Mouse (Mus musculus) forebrain, embryonic 13.5 days (tissue): Measurements from ENCODE around the gene M1ap. TPM values are rescaled to one million over a fixed set of nuclear protein-coding genes. Genes with fewer than 3 reads are reported as not detected.

Experiments used
- ATAC-seq: fragments of 200-750 bp; cut with Nextera tagmentation; 2 replicates; pipeline ENCODE4 v1.8.0; 2017
- H3K27ac ChIP-seq: fragments of 300-500 bp; sonication (generic); 2 replicates; pipeline ENCODE4 v1.5.1; 2015; ENCODE audit warnings: inconsistent platforms, mild to moderate bottlenecking, moderate library complexity
- H3K27me3 ChIP-seq: fragments of 300-500 bp; sonication (generic); 2 replicates; pipeline ENCODE4 v1.6.1; 2015; ENCODE audit warnings: mild to moderate bottlenecking, inconsistent platforms
- H3K36me3 ChIP-seq: fragments of 300-500 bp; sonication (generic); 2 replicates; pipeline ENCODE4 v1.6.1; 2015; ENCODE audit warnings: mild to moderate bottlenecking, inconsistent platforms; ENCODE audit not compliant: poor library complexity, severe bottlenecking
- H3K4me1 ChIP-seq: fragments of 300-500 bp; sonication (generic); 2 replicates; pipeline ENCODE4 v1.6.1; 2015; ENCODE audit warnings: inconsistent platforms
- H3K4me2 ChIP-seq: fragments of 300-500 bp; sonication (generic); 2 replicates; pipeline ENCODE4 v1.6.1; 2015; ENCODE audit warnings: inconsistent platforms, mild to moderate bottlenecking, moderate library complexity
- H3K4me3 ChIP-seq: fragments of 300-500 bp; sonication (generic); 2 replicates; pipeline ENCODE4 v1.5.1; 2015; ENCODE audit warnings: mild to moderate bottlenecking, inconsistent platforms
- H3K9ac ChIP-seq: fragments of 300-500 bp; sonication (generic); 2 replicates; pipeline ENCODE4 v1.6.1; 2015; ENCODE audit warnings: mild to moderate bottlenecking, inconsistent platforms
- H3K9me3 ChIP-seq: fragments of 300-500 bp; sonication (generic); replicated peaks from 2 replicates; pipeline ENCODE4 v1.6.1; 2016; ENCODE audit warnings: inconsistent platforms
- WGBS: fragments of 180-500 bp; shearing (Covaris S2); methylation state at CpG from one replicate; pipeline ENCODE4 v1.1.7; 2015; 5-methylcytosine and 5-hydroxymethylcytosine counted together
- polyA plus RNA-seq: library from polyadenylated mRNA; unstranded; fragments of >200 nt; fragmentation: Nextera tagmentation; extraction: Ambion mirVana; gene quantifications from 2 replicates; pipeline ENCODE4 v1.2.1, GENCODE M21; 2015

The M1ap gene
- polyA plus RNA-seq, 1 experiment from 2014 or later, result not detected

DNA sequence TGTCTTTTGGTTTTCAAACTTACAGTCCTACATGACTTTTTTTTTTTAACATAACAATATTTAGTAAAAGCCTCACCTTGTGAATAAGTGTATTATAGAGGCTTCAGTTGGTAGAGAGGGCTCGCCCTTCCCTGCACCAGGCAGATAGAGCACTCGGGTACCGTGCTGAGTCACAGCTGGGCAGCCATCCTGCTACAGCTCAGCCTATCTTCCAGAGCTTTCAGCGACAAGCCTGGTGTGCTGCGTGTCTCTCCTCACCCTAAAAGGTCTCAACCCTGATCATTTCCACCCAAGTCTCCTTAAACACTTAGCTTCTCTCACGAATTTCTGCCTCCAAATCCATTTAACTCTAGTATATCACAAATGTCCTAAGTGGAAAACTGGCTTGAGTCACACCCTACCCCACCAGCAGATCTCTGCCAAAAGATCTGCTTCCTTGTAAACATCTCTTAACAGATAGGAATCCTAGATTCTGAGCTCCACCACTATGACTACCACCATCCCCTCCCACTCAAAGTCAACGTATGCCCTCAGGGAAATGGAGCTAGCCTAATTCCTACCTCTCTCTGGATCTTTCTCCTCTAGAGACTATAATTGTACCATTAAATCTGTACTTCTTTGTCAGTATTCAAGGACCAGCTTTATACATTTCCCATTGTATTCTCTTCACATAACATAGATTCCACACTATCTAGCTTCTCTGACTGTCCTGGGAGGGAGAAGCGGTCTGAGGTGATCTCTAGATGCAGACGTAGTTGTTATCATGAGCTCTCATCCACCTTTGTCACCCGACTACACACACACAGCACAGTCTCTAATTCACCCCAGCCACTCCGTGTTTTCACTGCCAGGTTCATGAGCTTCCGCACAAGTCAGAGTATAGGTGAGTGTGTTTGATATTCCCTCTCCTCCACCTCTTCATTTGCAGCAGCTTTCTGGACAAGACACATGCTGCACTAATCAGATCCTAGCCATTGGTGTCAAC lies 68.1 kb downstream of the M1ap start:
- no peaks in the 10 kb centered on the region for H3K4me1 ChIP-seq
- WGBS, result 76% methylated on average over 12 of the region's 12 CpGs
- no peak for ATAC-seq
- H3K27ac ChIP-seq, result no peak overlapping the region
- no peaks in the 10 kb centered on the region for H3K27me3 ChIP-seq
- H3K36me3 ChIP-seq, result no peaks in the 10 kb centered on the region
- no peak overlapping the region for H3K4me2 ChIP-seq
- no peaks in the 10 kb centered on the region for H3K9me3 ChIP-seq
- no peak overlapping the region for H3K4me3 ChIP-seq
- H3K9ac ChIP-seq, result no peak overlapping the region

DNA sequence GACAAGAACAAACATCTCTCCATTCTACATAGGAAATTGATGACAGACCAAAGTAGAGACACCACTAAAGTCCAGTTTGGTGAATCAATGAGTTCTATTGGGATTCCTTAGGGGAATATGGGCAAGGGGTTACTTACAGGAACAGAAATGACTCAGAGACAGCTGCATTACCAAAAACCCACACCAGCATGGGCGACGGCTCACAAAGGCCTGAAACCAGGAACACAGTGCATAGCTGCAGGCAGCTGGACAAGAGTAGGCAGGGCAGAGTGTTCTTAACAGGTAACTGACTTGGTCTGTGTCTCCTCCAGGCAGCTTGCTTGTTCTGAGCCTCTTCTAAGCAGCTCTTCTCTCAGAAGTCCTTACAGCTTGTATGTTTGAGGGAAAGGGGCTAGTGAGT lies 69.0 kb downstream of the M1ap start:
- ATAC-seq, result no peak

DNA sequence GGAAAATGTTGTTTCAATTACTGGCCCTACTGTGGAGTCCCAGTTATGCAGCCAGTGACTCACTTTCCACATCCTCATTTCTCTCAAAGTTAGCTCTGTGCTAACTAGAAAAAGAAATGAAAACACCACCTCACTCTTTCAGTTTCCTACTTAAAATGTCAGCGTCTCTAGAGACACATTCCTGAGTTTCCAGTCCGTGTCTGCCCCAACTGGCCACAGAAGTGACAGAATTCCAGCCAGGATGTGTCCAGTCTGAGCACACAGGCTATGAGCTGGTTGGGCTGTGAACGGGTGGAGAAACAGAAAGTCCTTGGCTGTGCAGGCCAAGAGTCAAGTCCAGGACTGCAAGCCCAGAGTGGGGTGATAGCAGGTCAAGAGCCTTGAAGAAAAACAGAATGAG lies 70.5 kb downstream of the M1ap start:
- 83% methylated on average over 3 of the region's 3 CpGs for WGBS
- H3K9me3 ChIP-seq, result no peaks in the 10 kb centered on the region
- H3K36me3 ChIP-seq, result no peaks in the 10 kb centered on the region
- H3K27me3 ChIP-seq, result no peaks in the 10 kb centered on the region
- H3K9ac ChIP-seq, result no peak overlapping the region
- no peak for ATAC-seq
- H3K4me1 ChIP-seq, result no peaks in the 10 kb centered on the region
- no peak overlapping the region for H3K27ac ChIP-seq
- H3K4me3 ChIP-seq, result no peak overlapping the region
- H3K4me2 ChIP-seq, result no peak overlapping the region

More for the DNA sequence above, 69.0 kb downstream of the M1ap start:
- WGBS, result 80% methylated on average over 2 of the region's 2 CpGs
- no peaks in the 10 kb centered on the region for H3K36me3 ChIP-seq
- H3K9me3 ChIP-seq, result no peaks in the 10 kb centered on the region
- H3K4me3 ChIP-seq, result no peak overlapping the region
- no peaks in the 10 kb centered on the region for H3K4me1 ChIP-seq
- H3K4me2 ChIP-seq, result no peak overlapping the region
- H3K27ac ChIP-seq, result no peak overlapping the region
- no peak overlapping the region for H3K9ac ChIP-seq
- H3K27me3 ChIP-seq, result no peaks in the 10 kb centered on the region

DNA sequence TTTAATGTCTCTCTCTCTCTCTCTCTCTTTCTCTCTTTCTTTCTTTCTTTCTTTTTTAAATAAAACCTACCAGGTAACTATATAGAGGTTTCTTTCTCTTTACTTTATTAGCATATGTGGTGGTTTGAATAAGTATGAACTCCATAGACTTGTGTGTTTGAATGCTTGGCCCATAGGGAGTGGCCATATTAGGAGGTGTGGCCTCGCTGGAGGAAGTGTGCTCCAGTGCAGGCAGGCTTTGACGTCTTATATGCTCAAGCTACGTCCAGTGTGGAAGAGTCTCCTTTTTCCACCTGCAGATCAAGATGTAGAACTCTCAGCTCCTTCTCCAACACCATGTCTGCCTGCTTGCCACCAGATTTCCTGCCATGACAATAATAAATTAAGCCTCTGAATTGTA lies 72.3 kb downstream of the M1ap start:
- Histone ChIP-seq H3K9me3 (no peaks in the 10 kb centered on the region), H3K4me2 (no peak overlapping the region), H3K27ac (no peak overlapping the region), H3K9ac (no peak overlapping the region), H3K4me3 (no peak overlapping the region), H3K27me3 (no peaks in the 10 kb centered on the region), H3K36me3 (no peaks in the 10 kb centered on the region), H3K4me1 (no peaks in the 10 kb centered on the region)
- no peak for ATAC-seq
- WGBS, result 71% methylated on average over 3 of the region's 3 CpGs

DNA sequence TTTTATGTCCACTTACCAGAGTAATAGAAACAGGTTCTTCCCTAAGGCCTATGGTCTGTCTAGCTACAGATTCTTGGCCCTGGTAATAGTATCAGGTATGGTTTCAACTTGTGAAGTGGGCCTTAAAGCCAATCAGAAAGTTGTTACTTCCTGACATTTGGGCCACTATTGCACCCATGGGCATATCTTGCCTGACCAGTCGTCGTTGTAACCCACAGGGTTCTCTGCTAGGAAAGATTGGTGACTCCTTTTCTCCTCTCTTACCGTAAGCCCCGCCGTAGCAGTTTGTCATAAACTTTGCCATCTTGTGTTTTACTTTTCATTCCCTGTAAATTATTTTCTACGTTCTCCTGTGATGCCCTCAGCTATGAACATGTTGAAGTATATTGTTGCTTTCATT lies 73.4 kb downstream of the M1ap start:
- no peak overlapping the region for H3K4me2 ChIP-seq
- no peaks in the 10 kb centered on the region for H3K9me3 ChIP-seq
- ATAC-seq, result no peak
- H3K36me3 ChIP-seq, result no peaks in the 10 kb centered on the region
- H3K27me3 ChIP-seq, result no peaks in the 10 kb centered on the region
- no peaks in the 10 kb centered on the region for H3K4me1 ChIP-seq
- H3K27ac ChIP-seq, result no peak overlapping the region
- no peak overlapping the region for H3K4me3 ChIP-seq
- 92% methylated on average over 6 of the region's 6 CpGs for WGBS
- no peak overlapping the region for H3K9ac ChIP-seq

DNA sequence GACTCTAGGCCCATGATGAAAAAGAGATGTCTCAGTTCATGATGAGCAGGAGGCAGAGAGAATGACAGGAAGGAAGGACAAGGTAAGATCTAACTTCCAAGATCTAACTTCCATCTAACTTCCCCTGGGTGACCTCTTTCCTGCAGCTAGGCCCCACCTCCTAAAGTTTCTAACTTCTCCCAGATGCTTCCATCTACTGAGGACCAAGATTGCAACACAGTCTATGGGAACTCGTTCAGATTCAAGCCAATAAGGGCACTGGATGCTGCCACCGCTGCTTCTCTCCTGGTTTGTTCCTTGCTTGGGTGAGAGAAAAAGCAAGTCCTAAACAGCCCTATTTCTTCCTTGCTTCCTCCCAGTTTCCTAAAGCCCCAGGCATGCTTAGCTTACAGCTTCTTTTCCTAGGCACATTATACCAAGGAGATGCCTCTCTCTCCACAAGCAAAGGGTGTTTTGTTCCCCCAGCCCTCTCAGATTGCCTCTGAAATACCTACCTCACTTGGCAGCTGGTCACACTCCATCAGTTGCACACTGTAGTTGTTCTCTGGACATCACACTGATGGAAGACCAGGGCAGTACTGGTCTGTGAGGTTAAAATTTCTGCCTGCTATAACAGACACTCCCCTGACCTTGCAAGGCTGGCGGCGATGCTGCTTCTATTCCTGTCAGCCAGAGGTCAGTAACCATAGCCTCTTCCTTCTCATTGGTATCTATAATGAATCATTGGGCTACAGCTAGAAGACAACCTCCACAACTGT lies 74.3 kb downstream of the M1ap start:
- Histone ChIP-seq H3K27me3 (no peaks in the 10 kb centered on the region), H3K9me3 (no peaks in the 10 kb centered on the region), H3K4me3 (no peak overlapping the region), H3K27ac (no peak overlapping the region), H3K9ac (no peak overlapping the region), H3K4me2 (no peak overlapping the region), H3K4me1 (no peaks in the 10 kb centered on the region), H3K36me3 (no peaks in the 10 kb centered on the region)
- 86% methylated on average over 4 of the region's 4 CpGs for WGBS
- no peak for ATAC-seq

DNA sequence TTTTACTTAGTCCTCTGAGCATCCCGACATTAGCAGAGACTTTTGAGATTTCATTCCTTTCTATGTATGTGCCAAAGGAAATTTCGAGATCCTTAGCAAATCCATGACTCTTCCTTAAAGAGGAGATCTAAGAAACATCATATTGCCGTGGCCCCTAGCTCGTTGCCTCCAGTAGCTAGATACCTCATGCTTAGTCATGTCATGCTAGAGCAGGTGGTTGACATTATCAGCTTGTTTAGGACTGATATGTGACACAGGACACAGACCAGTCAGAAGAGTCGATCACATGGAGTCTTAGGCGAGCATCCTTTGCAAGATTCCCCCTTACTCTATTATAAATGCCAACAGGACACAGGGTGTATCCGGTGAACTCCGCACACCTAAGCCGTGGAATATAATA lies 76.3 kb downstream of the M1ap start:
- H3K4me2 ChIP-seq, result no peak overlapping the region
- ATAC-seq, result no peak
- H3K27ac ChIP-seq, result no peak overlapping the region
- no peaks in the 10 kb centered on the region for H3K4me1 ChIP-seq
- H3K36me3 ChIP-seq, result no peaks in the 10 kb centered on the region
- H3K9me3 ChIP-seq, result no peaks in the 10 kb centered on the region
- 85% methylated on average over 9 of the region's 9 CpGs for WGBS
- H3K4me3 ChIP-seq, result no peak overlapping the region
- H3K9ac ChIP-seq, result no peak overlapping the region
- H3K27me3 ChIP-seq, result no peaks in the 10 kb centered on the region

DNA sequence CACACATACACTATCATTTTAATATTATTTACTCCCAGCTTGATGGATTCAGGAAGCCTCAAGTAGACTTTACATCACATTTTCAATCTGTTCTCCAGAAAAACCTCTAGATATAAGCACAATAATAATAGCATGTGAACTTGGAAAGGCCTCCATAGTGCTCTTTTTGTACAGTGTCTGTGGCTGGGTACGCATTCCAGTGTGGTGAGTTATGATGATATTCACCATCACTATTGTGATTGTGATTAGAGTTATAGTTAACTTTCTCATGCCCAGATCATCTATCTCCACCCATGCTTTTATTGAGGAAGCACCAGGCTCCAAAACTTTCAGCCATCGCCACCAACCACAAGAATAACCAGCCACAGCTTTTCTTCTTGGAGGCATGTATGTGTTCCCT lies 77.1 kb downstream of the M1ap start:
- no peak for ATAC-seq
- Histone ChIP-seq H3K9ac (no peak overlapping the region), H3K36me3 (no peaks in the 10 kb centered on the region), H3K9me3 (no peaks in the 10 kb centered on the region), H3K4me1 (no peaks in the 10 kb centered on the region), H3K4me3 (no peak overlapping the region), H3K27ac (no peak overlapping the region), H3K27me3 (0 out of 2 replicates have a peak, but pooled peaks cover 5% of the 10 kb centered on the region), H3K4me2 (no peak overlapping the region)
- WGBS, result 89% methylated on average over 2 of the region's 2 CpGs

DNA sequence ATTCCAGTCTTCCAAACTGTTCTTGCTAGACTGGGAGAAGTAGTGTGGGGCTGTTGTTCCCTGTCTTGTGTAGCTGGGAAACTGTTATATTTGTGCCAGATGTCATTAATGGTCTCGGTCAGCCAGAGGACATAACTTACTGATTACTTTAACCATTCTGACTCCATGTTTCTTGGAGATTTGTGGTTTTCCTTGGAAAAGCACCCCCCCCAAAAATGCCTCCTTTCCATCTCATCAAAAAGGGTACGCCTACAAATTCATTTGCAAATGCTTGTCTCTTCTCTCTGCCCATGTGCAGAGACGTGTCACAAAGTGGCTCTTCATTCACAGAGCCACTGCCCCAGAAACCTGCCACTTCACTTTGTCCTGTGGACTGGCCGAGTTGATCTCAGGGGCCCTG lies 77.7 kb downstream of the M1ap start:
- Histone ChIP-seq H3K4me3 (no peak overlapping the region), H3K4me1 (no peaks in the 10 kb centered on the region), H3K9me3 (no peaks in the 10 kb centered on the region), H3K36me3 (no peaks in the 10 kb centered on the region), H3K4me2 (no peak overlapping the region), H3K27ac (no peak overlapping the region), H3K9ac (no peak overlapping the region), H3K27me3 (peaks cover 6% of the 10 kb centered on the region; the same call in 1 of the 2 replicates)
- 70% methylated on average over 4 of the region's 4 CpGs for WGBS
- ATAC-seq, result no peak

DNA sequence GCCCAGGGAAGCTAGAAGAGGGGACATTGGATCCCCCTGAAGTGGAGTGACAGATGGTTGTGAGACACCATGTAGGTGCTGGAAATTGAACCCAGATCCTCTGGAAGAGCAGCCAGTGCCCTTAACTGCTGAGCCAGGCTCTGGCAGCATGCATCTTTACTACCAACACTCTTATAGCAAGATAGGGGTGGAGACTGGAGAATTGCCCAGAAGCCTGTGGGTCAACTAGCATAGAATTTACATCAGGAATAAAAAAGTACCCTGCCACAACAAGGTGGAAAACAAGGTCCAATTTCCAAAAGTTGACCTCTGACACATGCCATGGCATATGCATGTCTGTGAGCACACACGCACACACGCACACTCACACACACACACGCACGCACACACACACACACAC lies 78.5 kb downstream of the M1ap start:
- no peak overlapping the region for H3K4me2 ChIP-seq
- H3K27me3 ChIP-seq, result peaks cover 14% of the 10 kb centered on the region
- no peak overlapping the region for H3K9ac ChIP-seq
- no peaks in the 10 kb centered on the region for H3K9me3 ChIP-seq
- 93% methylated on average over 4 of the region's 4 CpGs for WGBS
- H3K27ac ChIP-seq, result no peak overlapping the region
- peaks cover 4% of the 10 kb centered on the region; the same call in 1 of the 2 replicates for H3K4me1 ChIP-seq
- H3K4me3 ChIP-seq, result no peak overlapping the region
- ATAC-seq, result no peak
- H3K36me3 ChIP-seq, result no peaks in the 10 kb centered on the region

DNA sequence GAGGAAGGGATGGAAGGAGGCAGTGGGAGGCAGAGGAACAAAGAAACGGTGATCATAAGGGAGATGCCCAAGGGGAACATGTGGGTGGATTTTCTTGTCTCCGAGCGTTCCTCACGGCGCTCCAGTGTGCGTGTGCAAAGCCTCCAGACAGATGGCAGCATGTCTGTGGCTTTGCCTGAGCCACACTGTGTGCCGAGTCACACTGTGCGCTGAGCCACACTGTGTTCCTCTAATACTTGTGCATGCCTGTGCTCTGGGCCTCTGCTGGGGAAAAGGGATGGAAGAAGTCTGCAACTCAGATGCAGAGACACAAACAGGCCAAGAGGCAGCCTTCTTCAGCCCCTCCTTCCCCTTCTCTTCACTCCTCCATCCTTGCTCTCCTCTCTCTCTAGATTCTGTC lies 80.6 kb downstream of the M1ap start:
- Histone ChIP-seq H3K9ac (no peak overlapping the region), H3K4me2 (no peak overlapping the region), H3K36me3 (no peaks in the 10 kb centered on the region), H3K9me3 (no peaks in the 10 kb centered on the region), H3K4me1 (peaks cover 9% of the 10 kb centered on the region), H3K27me3 (peaks cover 34% of the 10 kb centered on the region), H3K27ac (no peak overlapping the region; the same call in 1 of the 2 replicates), H3K4me3 (no peak overlapping the region)
- 73% methylated on average over 8 of the region's 8 CpGs for WGBS
- ATAC-seq, result no peak

DNA sequence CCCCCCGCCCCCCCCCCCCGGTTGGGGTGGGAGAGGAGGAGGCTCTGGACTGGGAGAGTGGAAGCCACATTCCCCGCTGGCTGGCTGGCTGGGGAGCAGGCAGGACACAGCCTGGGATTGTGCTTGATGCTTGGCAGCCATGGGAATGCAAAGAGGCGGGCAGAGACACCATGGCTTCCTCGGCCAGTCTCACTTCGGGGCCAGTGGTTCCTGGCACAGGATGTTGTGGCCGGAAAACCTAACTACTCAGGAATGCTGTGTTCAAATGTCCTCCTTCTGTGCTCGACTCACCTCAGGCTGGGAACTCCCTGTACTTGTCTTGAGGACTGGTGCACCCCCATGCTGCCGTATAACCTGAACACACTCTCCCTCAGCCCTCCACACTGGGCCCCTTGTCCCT lies 81.0 kb downstream of the M1ap start:
- Histone ChIP-seq H3K27ac (no peak overlapping the region; the same call in 1 of the 2 replicates), H3K27me3 (peaks cover 38% of the 10 kb centered on the region), H3K4me2 (no peak overlapping the region), H3K9ac (no peak overlapping the region), H3K36me3 (no peaks in the 10 kb centered on the region), H3K4me1 (peaks cover 13% of the 10 kb centered on the region), H3K4me3 (no peak overlapping the region), H3K9me3 (no peaks in the 10 kb centered on the region)
- WGBS, result 61% methylated on average over 7 of the region's 9 CpGs
- ATAC-seq, result no peak
